Mouse (Mus musculus): ENCODE results near the gene Slc26a11.

GRCm38 (mm10) chr11:119310621-119311020 lies 44.7 kb upstream of the Slc26a11 start:
- TF ChIP-seq GATA1 (IDR thresholded peaks at IDR 0.05; ENCODE audit: low read length) = no peak
- TF ChIP-seq TAL1 (IDR thresholded peaks at IDR 0.05; ENCODE audit: low read length) = no peak

Measured in erythroblast, embryonic 14.5 days (primary cell).